Mouse (Mus musculus): ENCODE measurements around the gene Epn3.

- no peak for TF ChIP-seq CTCF (IDR thresholded peaks at IDR 0.05; ENCODE audit: low read depth)
- TF ChIP-seq EP300 (IDR thresholded peaks at IDR 0.05; ENCODE audit: low read depth) = no peak
Observed at GRCm38 (mm10) chr11:94444829-94445228, 54.9 kb downstream of the Epn3 start.
